Mouse (Mus musculus): ENCODE measurements around the gene Fmo2.

GRCm38 (mm10) chr1:162864279-162864678, 34.2 kb downstream of the Fmo2 start:
- TF ChIP-seq CTCF (IDR thresholded peaks at IDR 0.05; ENCODE audit: control insufficient read depth, insufficient read depth, insufficient read length) = no peak
- no peak for TF ChIP-seq MAX (IDR thresholded peaks at IDR 0.05)
- no peak for TF ChIP-seq MYOD1 (IDR thresholded peaks at IDR 0.05; ENCODE audit: control insufficient read depth, insufficient read length, low read depth)
- no peak for TF ChIP-seq CEBPB (IDR thresholded peaks at IDR 0.05; ENCODE audit: low read depth)
- TF ChIP-seq MYOG (IDR thresholded peaks at IDR 0.05; ENCODE audit: control insufficient read depth, extremely low read depth, insufficient read length) = no peak
- no peak for TF ChIP-seq USF1 (IDR thresholded peaks at IDR 0.05; ENCODE audit: low read depth)
